ENCODE assay signal across 32 mouse cellular contexts in genomic region chr14:74180066-74180465, GRCm38 (mm10).
"Had no signal": no experiment of that assay in that cellular context is flagged by ENCODE, and none has a peak within 500 bp of the region (broad histone marks: within the 10 kb centered on the region; RNA-seq: fewer than 3 reads in every experiment).

No protein-coding gene starts in this region.

- H3K4me1 ChIP-seq: heart, embryonic 10.5 days; heart, embryonic 12.5 days; heart, embryonic 13.5 days; heart, embryonic 15.5 days; hindbrain, embryonic 10.5 days; hindbrain, embryonic 12.5 days; hindbrain, embryonic 13.5 days; hindbrain, embryonic 15.5 days; intestine, embryonic 15.5 days; kidney, embryonic 15.5 days had no signal

- H3K9me3 ChIP-seq: heart, embryonic 10.5 days; heart, embryonic 12.5 days; heart, embryonic 13.5 days; heart, embryonic 15.5 days; hindbrain, embryonic 10.5 days; hindbrain, embryonic 12.5 days; hindbrain, embryonic 13.5 days; hindbrain, embryonic 15.5 days; intestine, embryonic 15.5 days; kidney, embryonic 15.5 days had no signal

- H3K27ac ChIP-seq: heart, adult 2 months; heart, embryonic 10.5 days; heart, embryonic 13.5 days; heart, embryonic 15.5 days; hindbrain, embryonic 10.5 days; hindbrain, embryonic 12.5 days; hindbrain, embryonic 13.5 days; hindbrain, embryonic 14.5 days; hindbrain, embryonic 15.5 days; hindbrain, postnatal 0 days; intestine, embryonic 15.5 days; kidney, embryonic 15.5 days; kidney, postnatal 0 days; layer of hippocampus, adult 2 months; left cerebral cortex, adult 2 months had no signal

- H3K36me3 ChIP-seq: heart, embryonic 10.5 days; heart, embryonic 12.5 days; heart, embryonic 13.5 days; heart, embryonic 15.5 days; hindbrain, embryonic 10.5 days; hindbrain, embryonic 12.5 days; hindbrain, embryonic 13.5 days; hindbrain, embryonic 15.5 days; intestine, embryonic 15.5 days; kidney, embryonic 15.5 days had no signal

- H3K4me3 ChIP-seq: heart, adult 2 months; heart, embryonic 10.5 days; heart, embryonic 12.5 days; heart, embryonic 13.5 days; heart, embryonic 15.5 days; hindbrain, embryonic 10.5 days; hindbrain, embryonic 12.5 days; hindbrain, embryonic 13.5 days; hindbrain, embryonic 15.5 days; intestine, embryonic 15.5 days; kidney, embryonic 15.5 days; layer of hippocampus, adult 2 months; left cerebral cortex, adult 2 months had no signal

- H3K9ac ChIP-seq: heart, embryonic 12.5 days; heart, embryonic 13.5 days; heart, embryonic 15.5 days; hindbrain, embryonic 12.5 days; hindbrain, embryonic 13.5 days; hindbrain, embryonic 14.5 days; hindbrain, embryonic 15.5 days; intestine, embryonic 15.5 days; kidney, embryonic 15.5 days had no signal

- H3K4me2 ChIP-seq: heart, embryonic 11.5 days; heart, embryonic 12.5 days; heart, embryonic 13.5 days; heart, embryonic 15.5 days; hindbrain, embryonic 12.5 days; hindbrain, embryonic 13.5 days; hindbrain, embryonic 14.5 days; hindbrain, embryonic 15.5 days; intestine, embryonic 15.5 days; kidney, embryonic 15.5 days had no signal

- ATAC-seq: hindbrain, embryonic 16.5 days; hindbrain, postnatal 0 days; inflammation-experienced regulatory T-cells, adult 6 months; intestine, embryonic 15.5 days; intestine, embryonic 16.5 days; intestine, postnatal 0 days had no signal

- DNase-seq: heart, adult 2 months; heart, postnatal 10 days; heart, postnatal 14 days; heart, postnatal 36 days; heart, postnatal 4 days; kidney, adult 11 months; kidney, adult 18-20 months; kidney, postnatal 10 days; kidney, postnatal 14 days; kidney, postnatal 4 days; layer of hippocampus, adult 9-11 months; layer of hippocampus, postnatal 36 days had no signal

- H3K27me3 ChIP-seq: heart, embryonic 12.5 days; heart, embryonic 13.5 days; heart, embryonic 15.5 days; hindbrain, embryonic 12.5 days; hindbrain, embryonic 13.5 days; hindbrain, embryonic 15.5 days; intestine, embryonic 15.5 days; kidney, embryonic 15.5 days had no signal
